Mouse (Mus musculus) embryonic facial prominence, embryonic 12.5 days (tissue): ENCODE data around the gene Nxt2. TPM values are rescaled to one million over a fixed set of nuclear protein-coding genes. Genes with fewer than 3 reads are reported as not detected.

ENCODE experiments used
- ATAC-seq: fragments of 200-750 bp; cut with Nextera tagmentation; 2 replicates; pipeline ENCODE4 v1.8.0; 2017; ENCODE audit not compliant: insufficient number of reproducible peaks, insufficient read depth, low FRiP score, low TSS enrichment
- H3K27ac ChIP-seq: fragments of 300-500 bp; sonication (generic); 2 replicates; pipeline ENCODE4 v1.5.1; 2016; ENCODE audit warnings: mild to moderate bottlenecking
- H3K27me3 ChIP-seq: fragments of 300-500 bp; sonication (generic); 2 replicates; pipeline ENCODE4 v1.6.1; 2016; ENCODE audit warnings: mild to moderate bottlenecking, moderate library complexity
- H3K36me3 ChIP-seq: fragments of 300-500 bp; sonication (generic); 2 replicates; pipeline ENCODE4 v1.6.1; 2016; ENCODE audit warnings: mild to moderate bottlenecking
- H3K4me1 ChIP-seq: fragments of 300-500 bp; sonication (generic); 2 replicates; pipeline ENCODE4 v1.6.1; 2016
- H3K4me2 ChIP-seq: fragments of 300-500 bp; sonication (generic); replicated peaks from 2 replicates; pipeline ENCODE4 v1.6.1; 2016; ENCODE audit warnings: mild to moderate bottlenecking, moderate library complexity
- H3K4me3 ChIP-seq: fragments of 300-500 bp; sonication (generic); 2 replicates; pipeline ENCODE4 v1.5.1; 2016; ENCODE audit warnings: mild to moderate bottlenecking
- H3K9ac ChIP-seq: fragments of 300-500 bp; sonication (generic); 2 replicates; pipeline ENCODE4 v1.6.1; 2016; ENCODE audit warnings: mild to moderate bottlenecking, moderate library complexity
- H3K9me3 ChIP-seq: fragments of 300-500 bp; sonication (generic); 2 replicates; pipeline ENCODE4 v1.6.1; 2016; ENCODE audit warnings: mild to moderate bottlenecking, moderate library complexity
- WGBS: fragments of 180-500 bp; shearing (Covaris S2); methylation state at CpG from one replicate; pipeline ENCODE4 v1.1.7; 2016; 5-methylcytosine and 5-hydroxymethylcytosine counted together
- polyA plus RNA-seq: library from polyadenylated mRNA; unstranded; fragments of >200 nt; fragmentation: Nextera tagmentation; extraction: Ambion mirVana; gene quantifications from 2 replicates; pipeline ENCODE4 v1.2.1, GENCODE M21; 2016

Nxt2 gene
- polyA plus RNA-seq = 12.6 and 13.2 TPM in 2 replicates

DNA sequence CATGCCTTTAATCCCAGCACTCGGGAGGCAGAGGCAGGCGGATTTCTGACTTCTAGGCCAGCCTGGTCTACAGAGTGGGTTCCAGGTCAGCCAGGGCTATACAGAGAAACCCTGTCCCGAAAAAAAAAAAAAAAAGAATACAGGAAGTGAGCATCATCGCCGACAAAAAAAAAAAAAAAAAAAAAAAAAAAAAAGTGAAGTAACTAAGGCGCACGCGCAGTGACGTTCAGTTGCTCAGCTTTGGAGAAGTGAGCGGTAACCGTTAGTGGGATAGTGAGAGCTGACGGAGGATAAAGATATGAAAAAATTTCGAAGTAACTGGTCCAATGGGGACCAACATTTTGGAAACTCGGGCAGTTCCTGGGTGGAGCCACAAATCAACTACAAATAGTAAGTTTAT is at the start of gene Nxt2:
Gene Nxt2 (plus strand): TSS at position 229 of the 400 bp plus-strand sequence.
- no peak within 1 kb of the TSS for H3K9ac ChIP-seq
- no peaks in the 10 kb centered on the region for H3K9me3 ChIP-seq
- H3K4me3 ChIP-seq = peak within 1 kb of the TSS; percentile 47
- 89% methylated on average over 14 of the region's 14 CpGs for WGBS
- no peaks in the 10 kb centered on the region for H3K36me3 ChIP-seq
- H3K27me3 ChIP-seq = no peaks in the 10 kb centered on the region
- H3K4me2 ChIP-seq = peak within 1 kb of the TSS; percentile 41
- H3K4me1 ChIP-seq = no peaks in the 10 kb centered on the region
- ATAC-seq = no peak
- no peak within 1 kb of the TSS for H3K27ac ChIP-seq

- Histone ChIP-seq H3K27ac (no peak overlapping the region), H3K4me2 (no peak overlapping the region), H3K36me3 (no peaks in the 10 kb centered on the region), H3K9me3 (no peaks in the 10 kb centered on the region), H3K4me3 (no peak overlapping the region), H3K9ac (no peak overlapping the region), H3K27me3 (0 out of 2 replicates have a peak, but pooled peaks cover 3% of the 10 kb centered on the region), H3K4me1 (no peaks in the 10 kb centered on the region)
- ATAC-seq = no peak
Measured at GRCm38 (mm10) chrX:142176981-142177380, 49.6 kb upstream of the Nxt2 start.

DNA sequence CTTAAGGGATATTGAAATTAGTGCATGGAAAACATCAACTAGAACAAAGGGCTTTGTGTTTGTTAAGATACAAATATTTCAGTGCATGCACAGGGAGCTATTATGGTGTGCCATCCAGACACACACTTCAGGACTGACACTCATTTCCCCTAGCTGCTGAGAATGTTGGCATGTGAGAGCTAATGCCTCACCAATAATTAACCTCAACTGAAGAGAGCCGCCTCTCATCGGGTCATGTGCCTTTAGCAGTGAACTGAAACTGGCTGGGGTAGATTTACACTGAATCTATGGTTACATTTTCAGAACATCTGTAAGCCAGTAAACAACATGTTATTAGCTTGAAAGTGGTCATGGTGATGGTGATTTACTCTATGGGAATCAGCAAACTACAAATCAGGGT is 44.5 kb upstream of the Nxt2 start:
- Histone ChIP-seq H3K9me3 (no peaks in the 10 kb centered on the region), H3K27ac (no peak overlapping the region), H3K4me1 (no peaks in the 10 kb centered on the region), H3K4me2 (no peak overlapping the region), H3K9ac (no peak overlapping the region), H3K4me3 (no peak overlapping the region), H3K27me3 (0 out of 2 replicates have a peak, but pooled peaks cover 6% of the 10 kb centered on the region), H3K36me3 (no peaks in the 10 kb centered on the region)
- ATAC-seq = no peak
- 53% methylated on average over 2 of the region's 2 CpGs for WGBS

DNA sequence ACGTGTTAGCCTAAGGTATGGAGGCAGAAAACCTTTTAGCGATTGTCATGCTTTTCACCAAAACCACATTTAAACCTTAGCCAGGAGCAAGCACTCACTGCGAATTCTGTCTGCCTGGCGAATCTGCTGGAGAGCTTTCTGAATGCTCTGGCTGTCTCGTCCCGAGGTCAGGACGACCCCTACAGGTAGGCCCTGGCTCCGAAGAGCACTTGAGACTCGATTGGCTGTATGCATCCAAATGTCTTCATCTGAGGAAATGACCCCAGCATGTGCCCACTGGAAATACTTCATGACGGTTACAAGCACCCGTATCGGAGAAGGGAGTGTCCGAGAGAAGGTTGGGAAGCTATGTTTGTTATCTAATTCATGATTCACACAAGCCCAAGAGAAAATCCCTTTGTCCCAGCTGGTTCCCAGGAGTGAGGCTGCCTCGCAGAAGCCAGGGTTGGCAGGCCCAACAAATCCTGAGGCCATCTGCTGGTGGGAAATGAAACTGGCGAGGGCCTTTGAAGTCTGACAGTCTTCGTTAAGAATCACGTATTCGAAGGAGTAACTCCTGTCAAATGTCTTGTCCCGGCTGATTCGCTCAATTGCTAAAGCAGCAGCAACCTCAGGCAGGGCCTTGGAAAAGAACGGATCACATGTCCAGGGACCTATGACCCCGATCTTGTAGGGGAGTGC is 37.4 kb upstream of the Nxt2 start:
- ATAC-seq = no peak
- 36% methylated on average over 22 of the region's 22 CpGs for WGBS
- Histone ChIP-seq H3K27me3 (0 out of 2 replicates have a peak, but pooled peaks cover 5% of the 10 kb centered on the region), H3K9me3 (no peaks in the 10 kb centered on the region), H3K9ac (no peak overlapping the region), H3K4me3 (no peak overlapping the region), H3K4me1 (no peaks in the 10 kb centered on the region), H3K36me3 (no peaks in the 10 kb centered on the region), H3K27ac (no peak overlapping the region), H3K4me2 (no peak overlapping the region)

GRCm38 (mm10) chrX:142190355-142190754 is 36.2 kb upstream of the Nxt2 start:
- Histone ChIP-seq H3K9me3 (no peaks in the 10 kb centered on the region), H3K4me3 (no peak overlapping the region), H3K4me2 (no peak overlapping the region), H3K36me3 (no peaks in the 10 kb centered on the region), H3K27me3 (0 out of 2 replicates have a peak, but pooled peaks cover 5% of the 10 kb centered on the region), H3K9ac (no peak overlapping the region), H3K4me1 (no peaks in the 10 kb centered on the region), H3K27ac (no peak overlapping the region)
- 77% methylated on average over 2 of the region's 2 CpGs for WGBS
- ATAC-seq = no peak

DNA sequence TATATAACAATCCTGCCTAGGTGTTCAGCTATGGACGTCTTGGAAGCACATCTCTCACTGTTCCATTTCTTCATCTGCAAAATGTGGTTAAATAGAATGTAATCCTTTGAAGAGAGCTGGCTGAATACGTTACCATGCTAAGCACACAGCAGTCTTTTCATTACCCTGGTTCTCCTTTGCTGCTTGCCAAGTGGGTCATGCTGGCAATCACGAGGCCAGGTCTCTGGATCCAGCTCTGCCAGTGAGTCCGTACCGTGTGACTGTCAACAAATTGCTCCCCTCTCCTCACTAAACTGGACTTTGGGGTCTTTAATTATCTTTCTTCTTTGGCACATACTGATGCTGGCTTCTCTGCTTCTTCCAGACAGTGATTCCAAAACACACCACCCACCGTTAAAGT is 32.1 kb upstream of the Nxt2 start:
- H3K4me2 ChIP-seq = no peak overlapping the region
- no peak overlapping the region for H3K9ac ChIP-seq
- no peak overlapping the region for H3K4me3 ChIP-seq
- no peaks in the 10 kb centered on the region for H3K36me3 ChIP-seq
- H3K27me3 ChIP-seq = 0 out of 2 replicates have a peak, but pooled peaks cover 5% of the 10 kb centered on the region
- no peaks in the 10 kb centered on the region for H3K9me3 ChIP-seq
- ATAC-seq = no peak
- H3K27ac ChIP-seq = no peak overlapping the region
- H3K4me1 ChIP-seq = no peaks in the 10 kb centered on the region
- WGBS = 72% methylated on average over 6 of the region's 6 CpGs

DNA sequence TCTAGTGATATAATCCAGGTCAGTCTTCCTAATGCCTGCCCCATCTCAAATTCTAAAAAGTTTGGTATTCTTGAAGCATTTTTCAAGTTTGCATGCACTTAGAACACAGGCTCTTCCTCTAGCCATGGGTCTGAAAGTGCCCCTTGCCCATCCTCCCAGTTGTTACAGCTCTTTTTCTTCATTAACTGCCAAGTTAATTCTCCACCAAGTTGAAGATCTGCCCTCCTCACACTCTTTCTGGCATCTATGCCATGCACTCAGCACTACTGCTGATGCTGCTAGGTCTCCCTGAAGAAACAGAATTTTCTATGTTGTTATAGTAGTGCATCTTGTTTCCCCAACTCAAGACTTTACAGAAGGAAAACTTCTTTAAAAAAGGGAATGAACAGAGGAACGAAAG is 31.0 kb upstream of the Nxt2 start:
- H3K36me3 ChIP-seq = no peaks in the 10 kb centered on the region
- H3K27me3 ChIP-seq = 0 out of 2 replicates have a peak, but pooled peaks cover 3% of the 10 kb centered on the region
- no peak for ATAC-seq
- H3K4me2 ChIP-seq = no peak overlapping the region
- WGBS = 67% methylated on average over 1 of the region's 1 CpGs
- H3K9me3 ChIP-seq = no peaks in the 10 kb centered on the region
- no peak overlapping the region for H3K4me3 ChIP-seq
- H3K9ac ChIP-seq = no peak overlapping the region
- no peaks in the 10 kb centered on the region for H3K4me1 ChIP-seq
- no peak overlapping the region for H3K27ac ChIP-seq

DNA sequence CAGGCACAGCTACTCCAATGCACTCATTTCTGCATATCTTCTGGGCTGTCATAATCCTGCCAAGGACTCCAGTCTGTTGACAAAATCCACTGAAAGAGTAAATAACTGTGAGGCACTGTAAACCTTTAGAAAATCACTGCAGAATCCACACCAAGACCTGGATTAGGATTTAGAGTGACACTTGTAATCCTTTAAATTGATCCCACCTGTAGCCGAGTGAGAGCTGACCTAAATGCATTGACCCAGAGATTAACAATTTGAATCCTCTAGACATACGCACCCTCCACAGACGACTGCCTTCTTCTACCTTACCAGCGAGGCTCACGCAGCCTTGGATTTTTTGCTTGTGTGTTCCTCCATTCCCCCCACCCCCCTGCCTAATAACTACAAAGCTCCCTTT is 29.7 kb upstream of the Nxt2 start, which contains the start of gene Gucy2f:
Gene Gucy2f (minus strand): TSS at position 101 of the 400 bp plus-strand sequence.
- Histone ChIP-seq H3K9ac (no peak within 1 kb of the TSS), H3K27me3 (0 out of 2 replicates have a peak, but pooled peaks cover 3% of the 10 kb centered on the region), H3K4me2 (no peak within 1 kb of the TSS), H3K4me3 (no peak within 1 kb of the TSS), H3K9me3 (no peaks in the 10 kb centered on the region), H3K27ac (no peak within 1 kb of the TSS), H3K4me1 (no peaks in the 10 kb centered on the region), H3K36me3 (no peaks in the 10 kb centered on the region)
- 30% methylated on average over 5 of the region's 5 CpGs for WGBS
- no peak for ATAC-seq

DNA sequence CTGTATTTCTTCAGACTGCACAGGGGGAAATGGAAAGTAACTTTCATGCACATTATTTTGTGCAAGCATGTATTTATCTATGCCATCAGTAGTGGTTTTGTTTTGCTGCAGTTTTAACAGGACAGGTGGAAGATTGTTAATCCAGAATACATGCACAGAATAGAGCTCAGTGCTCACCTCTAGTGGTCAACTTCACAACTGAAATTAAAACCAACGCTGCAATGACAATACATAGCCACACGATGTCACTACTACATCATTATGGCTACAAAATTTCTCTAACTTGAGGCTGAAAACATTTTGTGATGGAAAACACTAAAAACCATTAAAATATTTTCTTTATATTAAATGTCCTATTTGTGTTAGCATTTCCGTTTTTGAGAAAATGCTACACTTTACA is 26.3 kb upstream of the Nxt2 start:
- no peak for ATAC-seq

DNA sequence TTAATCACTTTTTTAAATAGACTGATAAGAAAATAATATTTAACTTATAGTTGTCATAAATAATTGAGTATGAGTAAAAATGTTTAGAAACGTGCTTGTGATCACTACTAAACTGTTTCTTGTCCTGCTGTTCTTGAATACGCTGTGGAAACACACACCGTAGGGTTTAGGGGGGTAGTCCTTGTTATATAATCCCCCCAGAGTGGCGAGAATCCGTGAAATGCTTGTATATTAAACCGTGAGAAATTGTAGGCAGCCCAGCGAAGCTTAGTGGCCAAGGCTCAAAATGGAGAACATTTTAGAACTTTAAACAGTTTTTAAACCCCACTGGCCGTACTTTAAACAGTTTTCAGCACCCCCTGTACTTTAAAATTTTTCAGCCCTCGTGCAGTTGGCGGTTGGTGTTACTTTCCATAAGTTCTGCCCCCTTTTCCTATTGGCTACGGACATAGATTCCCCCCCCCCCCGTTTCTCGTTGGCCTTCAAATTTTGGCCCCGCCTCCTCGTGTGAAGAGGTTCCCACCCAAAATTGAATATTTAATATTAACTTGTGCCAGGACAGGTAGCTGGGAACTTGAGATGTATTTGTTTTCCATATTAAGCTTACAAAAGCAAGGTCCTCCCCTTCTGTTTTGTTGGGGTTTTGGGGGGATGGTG is 956 bp downstream of the Nxt2 start:
- ATAC-seq = 0 out of 2 replicates have a peak, but pooled peaks have one; percentile 69
- 18% methylated on average over 15 of the region's 15 CpGs for WGBS
- Histone ChIP-seq H3K27me3 (no peaks in the 10 kb centered on the region), H3K36me3 (no peaks in the 10 kb centered on the region), H3K4me2 (peak overlapping the region; percentile 41), H3K4me3 (peak overlapping the region; percentile 47), H3K9ac (no peak overlapping the region), H3K4me1 (no peaks in the 10 kb centered on the region), H3K27ac (peak overlapping the region; percentile 89), H3K9me3 (no peaks in the 10 kb centered on the region)

More for the DNA sequence above, 26.3 kb upstream of the Nxt2 start:
- H3K4me1 ChIP-seq = no peaks in the 10 kb centered on the region
- no peaks in the 10 kb centered on the region for H3K9me3 ChIP-seq
- H3K36me3 ChIP-seq = no peaks in the 10 kb centered on the region
- H3K4me3 ChIP-seq = no peak overlapping the region
- H3K27ac ChIP-seq = no peak overlapping the region
- whole genome bisulfite sequencing = 15% methylated on average over 3 of the region's 3 CpGs
- H3K27me3 ChIP-seq = 0 out of 2 replicates have a peak, but pooled peaks cover 3% of the 10 kb centered on the region
- no peak overlapping the region for H3K9ac ChIP-seq
- H3K4me2 ChIP-seq = no peak overlapping the region

GRCm38 (mm10) chrX:142228055-142228768 is 1.6 kb downstream of the Nxt2 start:
- ATAC-seq = peak; percentile 90
- no peaks in the 10 kb centered on the region for H3K36me3 ChIP-seq
- peak overlapping the region; percentile 89 for H3K27ac ChIP-seq
- H3K9me3 ChIP-seq = no peaks in the 10 kb centered on the region
- H3K4me1 ChIP-seq = no peaks in the 10 kb centered on the region
- peak overlapping the region; percentile 41 for H3K4me2 ChIP-seq
- WGBS = 22% methylated on average over 32 of the region's 42 CpGs
- no peak overlapping the region for H3K9ac ChIP-seq
- no peaks in the 10 kb centered on the region for H3K27me3 ChIP-seq
- peak overlapping the region; percentile 47 for H3K4me3 ChIP-seq
